Mouse (Mus musculus): ENCODE data around the gene Lag3.

- no peak for TF ChIP-seq CTCF (IDR thresholded peaks at IDR 0.05; ENCODE audit: insufficient read depth, low read length)
- TF ChIP-seq POLR2A (IDR thresholded peaks at IDR 0.05; ENCODE audit: borderline replicate concordance, extremely low read depth, low read depth, low read length): no peak
These were observed 3.0 kb upstream of the Lag3 start for GRCm38 (mm10) chr6:124914511-124914910.
